Mouse (Mus musculus): ENCODE measurements around the gene Cdk8. TPM values are rescaled to one million over a fixed set of nuclear protein-coding genes. Genes with fewer than 3 reads are reported as not detected.

The Cdk8 gene
- polyA plus RNA-seq, 1 experiment from 2014 or later: 25.7 TPM

DNA sequence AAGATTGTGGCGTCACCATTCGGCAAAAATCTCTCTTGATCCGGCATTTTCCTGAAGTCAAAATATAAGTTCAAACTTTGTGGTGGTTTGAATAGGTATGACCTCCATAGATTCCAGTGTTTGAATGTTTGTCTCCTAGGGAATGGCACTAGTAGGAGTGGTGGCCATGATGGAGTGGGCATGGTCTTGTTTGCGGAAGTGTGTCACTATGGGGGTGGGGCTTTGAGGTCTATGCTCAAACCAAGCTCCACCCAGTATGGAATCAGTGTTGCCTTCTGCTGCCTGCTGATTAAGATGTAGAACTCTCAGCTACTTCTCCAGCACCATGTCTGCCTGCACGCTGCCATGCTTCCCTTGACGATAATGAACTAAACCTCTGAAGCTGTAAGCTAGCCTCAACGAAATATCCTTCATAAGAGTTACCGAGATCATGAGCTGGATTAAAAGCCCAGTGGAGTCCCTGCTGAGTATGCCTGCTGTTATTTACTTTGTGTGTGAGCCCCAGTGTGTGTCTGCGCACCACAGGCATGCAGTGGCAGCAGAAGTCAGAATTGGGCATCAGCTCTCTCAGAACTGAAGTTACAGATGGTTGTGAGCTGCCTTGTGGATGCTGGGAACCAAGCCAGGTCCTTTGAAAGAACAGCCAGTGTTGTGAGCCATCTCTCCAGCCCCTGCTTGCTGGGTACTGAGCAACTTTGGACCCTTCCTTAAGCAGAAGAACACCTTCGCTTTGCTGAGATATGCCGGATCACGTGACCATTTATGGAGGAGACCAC lies 114.1 kb downstream of the Cdk8 start:
- DNase-seq (ENCODE audit: low spot score) (no peak), ATAC-seq (ENCODE audit: low FRiP score) (no peak)
- no peaks in the 10 kb centered on the region for H3K27me3 ChIP-seq (ENCODE audit: control insufficient read depth, insufficient read depth, low read length)
- WGBS: 87% methylated on average over 12 of the region's 12 CpGs
- H3K4me3 ChIP-seq (replicated peaks; ENCODE audit: low read length): no peak overlapping the region
- no peak overlapping the region for H3K9ac ChIP-seq
- no peak overlapping the region for H3K4me2 ChIP-seq (replicated peaks)
- no peaks in the 10 kb centered on the region for H3K4me1 ChIP-seq (replicated peaks; ENCODE audit: control insufficient read depth, insufficient read depth, low read length)
- H3K36me3 ChIP-seq (replicated peaks; ENCODE audit: control insufficient read depth, insufficient read depth): no peaks in the 10 kb centered on the region
- no peak overlapping the region for H3K27ac ChIP-seq
- H3K9me3 ChIP-seq (ENCODE audit: control insufficient read depth, low read length): no peaks in the 10 kb centered on the region

DNA sequence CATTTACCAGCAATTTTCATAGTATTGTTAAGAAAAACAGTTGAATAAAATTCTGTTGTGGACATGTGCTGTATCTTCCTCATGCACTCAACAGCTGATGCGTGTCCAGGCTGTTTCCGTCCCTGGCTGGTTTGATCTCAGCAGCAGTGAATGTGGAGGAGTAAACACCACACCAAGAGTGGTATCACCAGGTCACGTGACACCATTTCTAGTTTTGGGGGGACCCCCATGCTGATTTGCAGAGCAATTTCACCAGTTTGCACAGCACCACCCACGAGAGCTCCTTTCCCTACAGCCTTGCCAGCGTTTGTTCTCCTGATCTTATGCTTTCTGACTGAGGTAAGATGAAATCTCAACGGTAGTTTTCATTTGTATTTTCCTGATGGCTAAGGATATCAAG lies 116.1 kb downstream of the Cdk8 start:
- no peak for DNase-seq (ENCODE audit: low spot score)
- Histone ChIP-seq H3K4me3 (replicated peaks; ENCODE audit: low read length) (no peak overlapping the region), H3K4me2 (replicated peaks) (no peak overlapping the region), H3K4me1 (replicated peaks; ENCODE audit: control insufficient read depth, insufficient read depth, low read length) (no peaks in the 10 kb centered on the region), H3K9ac (no peak overlapping the region), H3K36me3 (replicated peaks; ENCODE audit: control insufficient read depth, insufficient read depth) (no peaks in the 10 kb centered on the region), H3K9me3 (ENCODE audit: control insufficient read depth, low read length) (no peaks in the 10 kb centered on the region), H3K27ac (no peak overlapping the region), H3K27me3 (ENCODE audit: control insufficient read depth, insufficient read depth, low read length) (no peaks in the 10 kb centered on the region)
- no peak for ATAC-seq (ENCODE audit: low FRiP score)
- WGBS: 88% methylated on average over 6 of the region's 6 CpGs

DNA sequence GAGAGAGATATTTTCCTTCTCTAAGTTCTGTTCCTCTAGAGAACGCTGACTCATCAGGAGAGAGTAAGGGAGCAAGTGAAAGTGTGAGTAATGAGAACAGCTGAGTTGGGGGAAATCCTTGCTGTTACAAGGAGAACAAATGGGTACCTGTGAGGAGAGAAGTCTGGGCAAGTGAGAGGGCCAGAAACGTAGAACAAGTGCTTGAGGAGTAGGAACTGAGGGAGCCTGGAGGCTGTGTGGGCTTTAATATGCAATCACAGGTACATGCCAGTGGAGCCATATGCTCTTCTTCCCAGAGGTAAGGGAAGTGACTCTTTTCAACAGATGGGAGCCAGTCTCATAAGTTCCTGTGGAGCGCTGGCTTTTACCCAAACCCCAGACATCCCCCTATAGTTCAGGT lies 118.2 kb downstream of the Cdk8 start:
- H3K27me3 ChIP-seq (ENCODE audit: control insufficient read depth, insufficient read depth, low read length): no peaks in the 10 kb centered on the region
- 82% methylated on average over 3 of the region's 3 CpGs for WGBS

DNA sequence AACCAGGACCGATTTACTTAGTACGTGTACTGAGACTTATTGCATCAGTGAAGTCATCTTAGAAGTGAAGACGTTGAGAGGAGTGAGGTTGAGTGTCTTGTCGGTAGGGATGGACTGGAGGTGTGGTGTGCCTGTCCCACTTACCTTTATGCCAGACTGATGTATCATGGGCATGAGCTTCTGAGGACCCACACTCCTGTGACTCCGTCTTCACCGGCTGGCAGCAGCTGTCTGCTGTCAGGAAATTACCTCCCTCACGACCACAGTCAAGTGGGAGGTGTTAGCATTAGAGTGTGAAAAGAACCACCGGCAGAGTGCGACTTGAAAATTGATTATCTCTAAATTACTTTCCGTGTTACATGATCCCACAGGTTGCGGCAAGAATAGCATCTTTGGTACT lies 119.8 kb downstream of the Cdk8 start:
- no peaks in the 10 kb centered on the region for H3K27me3 ChIP-seq (ENCODE audit: control insufficient read depth, insufficient read depth, low read length)
- H3K4me2 ChIP-seq (replicated peaks): no peak overlapping the region
- no peaks in the 10 kb centered on the region for H3K36me3 ChIP-seq (replicated peaks; ENCODE audit: control insufficient read depth, insufficient read depth)
- ATAC-seq (ENCODE audit: low FRiP score) (no peak), DNase-seq (ENCODE audit: low spot score) (no peak)
- 84% methylated on average over 11 of the region's 11 CpGs for WGBS
- no peak overlapping the region for H3K9ac ChIP-seq
- H3K4me1 ChIP-seq (replicated peaks; ENCODE audit: control insufficient read depth, insufficient read depth, low read length): no peaks in the 10 kb centered on the region
- no peak overlapping the region for H3K4me3 ChIP-seq (replicated peaks; ENCODE audit: low read length)
- H3K9me3 ChIP-seq (ENCODE audit: control insufficient read depth, low read length): no peaks in the 10 kb centered on the region
- no peak overlapping the region for H3K27ac ChIP-seq

More for the DNA sequence above, 118.2 kb downstream of the Cdk8 start:
- no peak for ATAC-seq (ENCODE audit: low FRiP score)
- H3K27ac ChIP-seq: no peak overlapping the region
- no peaks in the 10 kb centered on the region for H3K4me1 ChIP-seq (replicated peaks; ENCODE audit: control insufficient read depth, insufficient read depth, low read length)
- no peak overlapping the region for H3K4me2 ChIP-seq (replicated peaks)
- H3K9ac ChIP-seq: no peak overlapping the region
- DNase-seq (ENCODE audit: low spot score): no peak
- H3K4me3 ChIP-seq (replicated peaks; ENCODE audit: low read length): no peak overlapping the region
- H3K36me3 ChIP-seq (replicated peaks; ENCODE audit: control insufficient read depth, insufficient read depth): no peaks in the 10 kb centered on the region
- no peaks in the 10 kb centered on the region for H3K9me3 ChIP-seq (ENCODE audit: control insufficient read depth, low read length)

DNA sequence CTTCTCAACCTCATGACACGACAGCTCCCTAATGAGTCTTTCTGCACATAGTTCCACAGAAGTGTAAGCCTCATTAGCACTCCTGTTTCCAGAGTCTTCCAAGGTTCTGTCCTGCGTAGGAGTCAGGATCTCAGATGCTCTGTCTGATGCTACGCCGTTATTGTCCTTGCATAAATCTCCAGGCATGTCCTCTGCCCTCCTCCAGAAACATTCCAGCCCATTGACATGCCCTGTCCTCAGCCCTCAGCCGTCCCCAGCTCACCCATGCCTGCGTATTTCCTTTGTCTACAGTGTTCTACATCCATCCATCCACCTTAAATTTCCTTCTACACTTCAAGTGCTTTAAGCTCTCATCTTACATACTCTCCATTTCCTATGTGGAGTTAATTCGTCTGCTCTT lies 121.0 kb downstream of the Cdk8 start:
- 90% methylated on average over 7 of the region's 7 CpGs for WGBS
- no peak overlapping the region for H3K9ac ChIP-seq
- H3K36me3 ChIP-seq (replicated peaks; ENCODE audit: control insufficient read depth, insufficient read depth): no peaks in the 10 kb centered on the region
- H3K27me3 ChIP-seq (ENCODE audit: control insufficient read depth, insufficient read depth, low read length): no peaks in the 10 kb centered on the region
- no peaks in the 10 kb centered on the region for H3K4me1 ChIP-seq (replicated peaks; ENCODE audit: control insufficient read depth, insufficient read depth, low read length)
- H3K9me3 ChIP-seq (ENCODE audit: control insufficient read depth, low read length): no peaks in the 10 kb centered on the region
- H3K27ac ChIP-seq: no peak overlapping the region
- no peak for DNase-seq (ENCODE audit: low spot score)
- H3K4me2 ChIP-seq (replicated peaks): no peak overlapping the region
- no peak for ATAC-seq (ENCODE audit: low FRiP score)
- no peak overlapping the region for H3K4me3 ChIP-seq (replicated peaks; ENCODE audit: low read length)

Other genes starting within 250 kb of the Cdk8 start
- gene Cyp3a25, start 221.6 kb upstream of the Cdk8 start, polyA plus RNA-seq (2014; fragmentation: Nextera tagmentation; extraction: Ambion mirVana): not detected in 2 replicates
- gene Cyp3a59, start 152.0 kb upstream of the Cdk8 start, polyA plus RNA-seq (2014; fragmentation: Nextera tagmentation; extraction: Ambion mirVana): not detected in 2 replicates
- not detected in 2 replicates for gene Gm5565, start 70.7 kb upstream of the Cdk8 start, polyA plus RNA-seq (2014; fragmentation: Nextera tagmentation; extraction: Ambion mirVana)
- not detected in 2 replicates for gene Gm6309, start 60.5 kb upstream of the Cdk8 start, polyA plus RNA-seq (2014; fragmentation: Nextera tagmentation; extraction: Ambion mirVana)
- gene 1700001J03Rik, start 45.9 kb upstream of the Cdk8 start, polyA plus RNA-seq (2014; fragmentation: Nextera tagmentation; extraction: Ambion mirVana): 0.68 TPM in 1 of 2 replicates, not detected in the other
- 22.2 and 22.6 TPM in 2 replicates for gene Rnf6, start 9.7 kb upstream of the Cdk8 start, polyA plus RNA-seq (2014; fragmentation: Nextera tagmentation; extraction: Ambion mirVana)
- 10.3 and 10.4 TPM in 2 replicates for gene Wasf3, start 153.8 kb downstream of the Cdk8 start, polyA plus RNA-seq (2014; fragmentation: Nextera tagmentation; extraction: Ambion mirVana)